Mouse (Mus musculus): ENCODE results near the gene Crip1. TPM values are rescaled to one million over a fixed set of nuclear protein-coding genes. Genes with fewer than 3 reads are reported as not detected.

Crip1 gene
- polyA plus RNA-seq, 1 experiment from 2014 or later: 436 TPM

- Histone ChIP-seq H3K27me3 (peaks cover 21% of the 10 kb centered on the region), H3K4me1 (peaks cover 45% of the 10 kb centered on the region), H3K9me3 (replicated peaks) (no peaks in the 10 kb centered on the region), H3K27ac (replicated peaks) (no peak overlapping the region), H3K4me2 (replicated peaks) (no peak overlapping the region), H3K4me3 (replicated peaks) (no peak overlapping the region), H3K9ac (no peak overlapping the region), H3K36me3 (no peaks in the 10 kb centered on the region)
- 67% methylated on average over 3 of the region's 3 CpGs for WGBS
- ATAC-seq (ENCODE audit: insufficient number of reproducible peaks, low FRiP score, low TSS enrichment, low read depth): no peak
Observed at GRCm38 (mm10) chr12:113149896-113150295, 3.8 kb downstream of the Crip1 start.

GRCm38 (mm10) chr12:113150591-113150990 is 4.5 kb downstream of the Crip1 start:
- H3K27ac ChIP-seq (replicated peaks): no peak overlapping the region
- peaks cover 21% of the 10 kb centered on the region for H3K27me3 ChIP-seq
- no peak overlapping the region for H3K9ac ChIP-seq
- WGBS: 75% methylated on average over 4 of the region's 4 CpGs
- ATAC-seq (ENCODE audit: insufficient number of reproducible peaks, low FRiP score, low TSS enrichment, low read depth): no peak
- peaks cover 52% of the 10 kb centered on the region for H3K4me1 ChIP-seq
- H3K9me3 ChIP-seq (replicated peaks): no peaks in the 10 kb centered on the region
- no peak overlapping the region for H3K4me3 ChIP-seq (replicated peaks)
- H3K36me3 ChIP-seq: no peaks in the 10 kb centered on the region
- H3K4me2 ChIP-seq (replicated peaks): no peak overlapping the region

DNA sequence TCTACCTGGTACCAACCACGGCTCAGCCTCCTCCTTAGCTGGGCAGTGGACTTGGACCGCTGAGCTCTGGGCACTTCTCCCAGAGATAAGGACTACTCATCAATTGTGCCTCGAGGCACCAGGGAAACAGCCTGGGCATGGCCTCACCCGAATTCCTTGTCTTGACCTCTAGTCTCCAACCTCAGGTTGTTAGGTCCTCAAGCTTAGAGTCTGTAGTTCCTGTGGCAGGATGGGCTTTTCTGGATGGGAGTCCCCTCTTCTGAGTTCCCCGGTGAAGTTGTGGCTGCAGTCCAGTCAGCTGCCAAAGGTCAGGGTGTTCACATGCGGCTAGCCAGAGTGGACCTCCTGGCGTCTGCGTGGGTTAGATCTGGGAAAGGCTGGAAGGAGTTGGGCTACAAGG is 4.9 kb downstream of the Crip1 start:
- ATAC-seq (ENCODE audit: insufficient number of reproducible peaks, low FRiP score, low TSS enrichment, low read depth): no peak
- no peak overlapping the region for H3K4me3 ChIP-seq (replicated peaks)

GRCm38 (mm10) chr12:113151661-113152271 is 5.7 kb downstream of the Crip1 start:
- Histone ChIP-seq H3K27ac (replicated peaks) (no peak overlapping the region), H3K4me3 (replicated peaks) (peak overlapping the region; percentile 55)

More for the DNA sequence above, 4.9 kb downstream of the Crip1 start:
- no peaks in the 10 kb centered on the region for H3K9me3 ChIP-seq (replicated peaks)
- no peak overlapping the region for H3K9ac ChIP-seq
- peaks cover 51% of the 10 kb centered on the region for H3K4me1 ChIP-seq
- H3K27ac ChIP-seq (replicated peaks): no peak overlapping the region
- no peaks in the 10 kb centered on the region for H3K36me3 ChIP-seq
- 70% methylated on average over 8 of the region's 8 CpGs for WGBS
- peaks cover 21% of the 10 kb centered on the region for H3K27me3 ChIP-seq
- H3K4me2 ChIP-seq (replicated peaks): no peak overlapping the region

GRCm38 (mm10) chr12:113152272-113152661 is 6.2 kb downstream of the Crip1 start:
- Histone ChIP-seq H3K4me2 (replicated peaks) (peak overlapping the region; percentile 85), H3K4me1 (peaks cover 49% of the 10 kb centered on the region), H3K9ac (peak overlapping the region; percentile 37), H3K27me3 (peaks cover 21% of the 10 kb centered on the region), H3K9me3 (replicated peaks) (no peaks in the 10 kb centered on the region), H3K27ac (replicated peaks) (no peak overlapping the region), H3K36me3 (no peaks in the 10 kb centered on the region), H3K4me3 (replicated peaks) (peak overlapping the region; percentile 55)
- 9% methylated on average over 19 of the region's 19 CpGs for WGBS
- ATAC-seq (ENCODE audit: insufficient number of reproducible peaks, low FRiP score, low TSS enrichment, low read depth): no peak

More at GRCm38 (mm10) chr12:113151661-113152271, 5.7 kb downstream of the Crip1 start:
- Histone ChIP-seq H3K4me1 (peaks cover 49% of the 10 kb centered on the region), H3K9ac (peak overlapping the region; percentile 37), H3K27me3 (peaks cover 21% of the 10 kb centered on the region), H3K4me2 (replicated peaks) (peak overlapping the region; percentile 85), H3K9me3 (replicated peaks) (no peaks in the 10 kb centered on the region), H3K36me3 (no peaks in the 10 kb centered on the region)
- WGBS: under 1% methylated on average over 36 of the region's 36 CpGs
- ATAC-seq (ENCODE audit: insufficient number of reproducible peaks, low FRiP score, low TSS enrichment, low read depth): no peak

DNA sequence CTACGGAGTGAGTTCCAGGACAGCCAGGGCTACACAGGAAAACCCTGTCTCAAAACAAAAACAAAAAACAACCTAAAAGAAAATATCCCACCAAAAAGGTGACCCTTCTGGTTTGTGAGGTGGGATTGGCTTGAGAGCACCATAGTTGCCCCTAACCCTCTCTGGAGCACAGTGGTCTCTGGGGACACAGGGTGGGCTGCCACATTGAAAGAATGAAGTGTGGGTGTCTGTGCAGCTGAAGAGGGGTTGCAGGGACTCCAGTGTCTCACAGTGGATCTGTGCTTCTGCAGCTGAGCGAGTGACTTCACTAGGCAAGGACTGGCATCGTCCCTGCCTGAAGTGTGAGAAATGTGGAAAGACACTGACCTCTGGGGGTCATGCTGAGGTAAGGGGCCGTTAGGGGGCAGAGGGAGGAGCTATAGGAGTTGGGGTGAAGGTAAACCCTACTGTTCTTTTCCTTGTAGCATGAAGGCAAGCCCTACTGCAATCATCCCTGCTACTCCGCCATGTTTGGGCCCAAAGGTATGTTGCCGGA is 6.9 kb downstream of the Crip1 start:
- Histone ChIP-seq H3K27me3 (peaks cover 21% of the 10 kb centered on the region), H3K27ac (replicated peaks) (no peak overlapping the region), H3K4me3 (replicated peaks) (peak overlapping the region; percentile 55), H3K9me3 (replicated peaks) (no peaks in the 10 kb centered on the region), H3K9ac (no peak overlapping the region), H3K4me1 (peaks cover 52% of the 10 kb centered on the region), H3K4me2 (replicated peaks) (peak overlapping the region; percentile 85; the same call in 1 of the 2 replicates), H3K36me3 (no peaks in the 10 kb centered on the region)
- ATAC-seq (ENCODE audit: insufficient number of reproducible peaks, low FRiP score, low TSS enrichment, low read depth): no peak
- WGBS: 83% methylated on average over 6 of the region's 6 CpGs

DNA sequence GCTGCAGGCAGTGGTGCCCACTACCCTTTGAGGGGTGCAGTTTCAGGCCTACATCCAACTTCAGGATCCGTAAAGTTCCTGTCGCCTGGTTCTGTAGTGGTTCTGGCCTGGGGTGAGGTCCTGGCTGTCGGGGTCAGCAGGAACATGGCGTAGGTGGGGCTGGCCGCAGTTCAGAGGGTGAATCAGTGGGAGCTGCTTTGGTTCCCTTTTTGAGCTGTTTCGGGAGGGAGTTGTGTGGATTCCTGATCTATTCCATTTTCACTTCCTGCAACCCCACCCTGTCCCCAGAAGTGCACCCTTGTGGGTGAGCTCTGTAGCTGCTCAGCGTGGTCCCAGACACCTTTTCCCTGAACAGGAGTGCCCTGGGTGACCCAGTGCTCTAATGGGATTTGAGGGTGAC is 7.9 kb downstream of the Crip1 start:
- Histone ChIP-seq H3K36me3 (no peaks in the 10 kb centered on the region), H3K27me3 (peaks cover 21% of the 10 kb centered on the region), H3K4me1 (peaks cover 48% of the 10 kb centered on the region), H3K9me3 (replicated peaks) (no peaks in the 10 kb centered on the region), H3K9ac (no peak overlapping the region), H3K27ac (replicated peaks) (no peak overlapping the region), H3K4me3 (replicated peaks) (no peak overlapping the region), H3K4me2 (replicated peaks) (no peak overlapping the region)
- no peak for ATAC-seq (ENCODE audit: insufficient number of reproducible peaks, low FRiP score, low TSS enrichment, low read depth)
- WGBS: 90% methylated on average over 7 of the region's 7 CpGs

DNA sequence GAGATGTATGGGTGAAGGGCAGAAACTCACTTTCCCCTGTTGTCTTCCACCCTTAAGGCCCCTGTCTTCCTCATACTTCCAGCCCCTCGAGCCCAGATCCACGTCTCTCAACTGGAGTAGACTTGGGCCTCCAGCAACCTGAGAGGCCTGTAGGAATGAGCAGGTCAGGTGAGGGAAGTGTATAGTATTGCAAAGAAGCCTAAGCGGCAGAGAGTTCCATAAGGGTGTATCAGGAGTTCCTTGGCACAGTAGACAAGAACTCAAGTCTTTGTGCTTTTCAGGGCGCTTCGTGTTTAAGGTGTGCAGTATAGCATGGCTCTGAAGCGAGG is 8.6 kb downstream of the Crip1 start:
- Histone ChIP-seq H3K9me3 (replicated peaks) (no peaks in the 10 kb centered on the region), H3K27me3 (peaks cover 21% of the 10 kb centered on the region), H3K9ac (no peak overlapping the region), H3K36me3 (no peaks in the 10 kb centered on the region), H3K4me3 (replicated peaks) (peak overlapping the region; percentile 74), H3K4me1 (peaks cover 48% of the 10 kb centered on the region), H3K4me2 (replicated peaks) (peak overlapping the region; percentile 89), H3K27ac (replicated peaks) (peak overlapping the region; percentile 85)
- 70% methylated on average over 6 of the region's 6 CpGs for WGBS
- no peak for ATAC-seq (ENCODE audit: insufficient number of reproducible peaks, low FRiP score, low TSS enrichment, low read depth)

- peaks cover 17% of the 10 kb centered on the region for H3K27me3 ChIP-seq
- WGBS: 3% methylated on average over 32 of the region's 32 CpGs
- no peaks in the 10 kb centered on the region for H3K9me3 ChIP-seq (replicated peaks)
- peak overlapping the region; percentile 89 for H3K4me2 ChIP-seq (replicated peaks)
- peak overlapping the region; percentile 74 for H3K4me3 ChIP-seq (replicated peaks)
- peak overlapping the region; percentile 50 for H3K9ac ChIP-seq
- H3K27ac ChIP-seq (replicated peaks): peak overlapping the region; percentile 85
- no peaks in the 10 kb centered on the region for H3K36me3 ChIP-seq
- no peak for ATAC-seq (ENCODE audit: insufficient number of reproducible peaks, low FRiP score, low TSS enrichment, low read depth)
- peaks cover 48% of the 10 kb centered on the region for H3K4me1 ChIP-seq
Observed at GRCm38 (mm10) chr12:113155076-113155771, 9.1 kb downstream of the Crip1 start.

- Histone ChIP-seq H3K4me3 (replicated peaks) (peak within 1 kb of the TSS; percentile 74), H3K9ac (peak within 1 kb of the TSS; percentile 50), H3K27ac (replicated peaks) (peak within 1 kb of the TSS; percentile 85), H3K36me3 (no peaks in the 10 kb centered on the region), H3K27me3 (peaks cover 10% of the 10 kb centered on the region), H3K9me3 (replicated peaks) (no peaks in the 10 kb centered on the region), H3K4me1 (peaks cover 46% of the 10 kb centered on the region), H3K4me2 (replicated peaks) (peak within 1 kb of the TSS; percentile 89)
- ATAC-seq (ENCODE audit: insufficient number of reproducible peaks, low FRiP score, low TSS enrichment, low read depth): peak; percentile 95
- WGBS: under 1% methylated on average over 46 of the region's 46 CpGs
Observed at GRCm38 (mm10) chr12:113155887-113156539, 9.9 kb downstream of the Crip1 start, which contains the start of gene Tedc1. Gene Tedc1 (plus strand): TSS chr12:113156421.

DNA sequence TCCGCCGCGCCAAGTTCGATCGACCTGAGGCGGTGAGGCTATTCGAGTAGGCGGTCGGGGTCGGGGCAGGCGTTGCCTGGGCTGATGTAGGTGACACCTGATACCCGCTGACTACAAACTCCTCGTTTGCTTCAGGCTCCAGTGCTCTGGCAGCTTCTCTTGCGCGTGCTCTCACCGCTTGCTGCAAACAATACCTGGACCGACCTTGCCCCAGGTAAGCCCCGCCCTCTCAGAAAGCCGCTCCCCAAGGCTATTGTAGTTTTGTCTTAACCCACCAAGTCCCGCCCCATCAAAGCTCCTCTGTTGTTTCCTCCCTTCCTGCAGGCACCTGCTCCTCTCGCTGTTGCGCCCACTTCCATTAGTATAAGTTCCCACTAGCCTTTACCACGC is 10.4 kb downstream of the Crip1 start:
- Histone ChIP-seq H3K4me2 (replicated peaks) (peak overlapping the region; percentile 89), H3K27ac (replicated peaks) (peak overlapping the region; percentile 69), H3K4me3 (replicated peaks) (peak overlapping the region; percentile 74), H3K9ac (peak overlapping the region; percentile 12; the same call in 1 of the 2 replicates), H3K27me3 (peaks cover 5% of the 10 kb centered on the region; the same call in 1 of the 2 replicates), H3K4me1 (peaks cover 41% of the 10 kb centered on the region), H3K36me3 (no peaks in the 10 kb centered on the region), H3K9me3 (replicated peaks) (no peaks in the 10 kb centered on the region)
- under 1% methylated on average over 23 of the region's 23 CpGs for WGBS
- ATAC-seq (ENCODE audit: insufficient number of reproducible peaks, low FRiP score, low TSS enrichment, low read depth): 0 out of 2 replicates have a peak, but pooled peaks have one; percentile 3
